Mouse (Mus musculus) heart, adult 18-20 months (tissue): ENCODE results near the gene Wnt10b. TPM values are rescaled to one million over a fixed set of nuclear protein-coding genes. Genes with fewer than 3 reads are reported as not detected.
A peak's percentile ranks its signal among the peaks of the same experiment; 100 is the strongest.

Experiments used
- DNase-seq, 2 experiments: peaks; one replicate each; pipeline ENCODE4 v3.0.0; 2021 to 2022; ENCODE audit warnings: mixed read lengths in 1 of 2
- total RNA-seq, 2 experiments: library from RNA; stranded (reverse); gene quantifications; 2 replicates each; pipeline ENCODE4 v1.2.3; 2021

Wnt10b gene
- total RNA-seq, 2 experiments from 2014 or later = 0.10 to 0.20 TPM

GRCm38 (mm10) chr15:98729791-98730545 lies 48.0 kb downstream of the Wnt10b start:
- no peak for DNase-seq

- no peak for DNase-seq
Observed at GRCm38 (mm10) chr15:98728366-98728765, 49.6 kb downstream of the Wnt10b start.

- DNase-seq = peak; percentile 75 to 76
Observed at GRCm38 (mm10) chr15:98727443-98728321, 50.3 kb downstream of the Wnt10b start, which contains the start of gene Fkbp11. Gene Fkbp11, minus strand, starts transcription at chr15:98728198.

GRCm38 (mm10) chr15:98726746-98727145 lies 51.2 kb downstream of the Wnt10b start:
- no peak for DNase-seq

- DNase-seq = no peak
Observed at GRCm38 (mm10) chr15:98726079-98726478, 51.9 kb downstream of the Wnt10b start.

GRCm38 (mm10) chr15:98724441-98724840 lies 53.5 kb downstream of the Wnt10b start:
- no peak for DNase-seq

GRCm38 (mm10) chr15:98722854-98723253 lies 55.1 kb downstream of the Wnt10b start:
- DNase-seq = no peak

- no peak for DNase-seq
Observed at GRCm38 (mm10) chr15:98722191-98722590, 55.8 kb downstream of the Wnt10b start.

Other genes with a start within 250 kb of the Wnt10b start
- gene Kansl2, start 243.9 kb downstream of the Wnt10b start, total RNA-seq = 10 to 100 TPM; 73.5 to 85.8 TPM
- gene Ccnt1, start 207.2 kb downstream of the Wnt10b start, total RNA-seq = 10 to 100 TPM; 26.3 to 31.2 TPM
- 1 to 10 TPM; 2.5 to 2.8 TPM for gene 4930415O20Rik, start 207.1 kb downstream of the Wnt10b start, total RNA-seq
- 100 to 1,000 TPM; 141 to 148 TPM for gene Adcy6, start 168.1 kb downstream of the Wnt10b start, total RNA-seq
- 1 to 10 TPM; 2.7 to 3.3 TPM for gene Cacnb3, start 147.3 kb downstream of the Wnt10b start, total RNA-seq
- gene Ddx23, start 115.3 kb downstream of the Wnt10b start, total RNA-seq = 10 to 100 TPM; 60.7 to 63.2 TPM
- gene Rnd1, start 100.7 kb downstream of the Wnt10b start, total RNA-seq = 1 to 10 TPM in 1 of 2 experiments, under 1 TPM in 1; 0.77 to 1.3 TPM
- gene Ccdc65, start 69.9 kb downstream of the Wnt10b start, total RNA-seq = under 1 TPM; 0.67 to 0.72 TPM
- 1 to 10 TPM; 7.9 to 8.5 TPM for gene Fkbp11, start 50.0 kb downstream of the Wnt10b start, total RNA-seq
- 10 to 100 TPM; 17.8 to 21.5 TPM for gene Arf3, start 14.9 kb downstream of the Wnt10b start, total RNA-seq
- gene Wnt1, start 11.7 kb upstream of the Wnt10b start, total RNA-seq = not detected
- gene Ddn, start 31.3 kb upstream of the Wnt10b start, total RNA-seq = under 1 TPM; 0.64 to 0.79 TPM
- gene Prkag1, start 53.4 kb upstream of the Wnt10b start, total RNA-seq = 100 to 1,000 TPM; 107 to 125 TPM
- 10 to 100 TPM; 47.0 to 58.4 TPM for gene Kmt2d, start 93.1 kb upstream of the Wnt10b start, total RNA-seq
- 1 to 10 TPM; 1.5 to 2.2 TPM for gene Rhebl1, start 116.4 kb upstream of the Wnt10b start, total RNA-seq
- gene Dhh, start 120.4 kb upstream of the Wnt10b start, total RNA-seq = 1 to 10 TPM in 1 of 2 experiments, under 1 TPM in 1; 0.87 to 1.8 TPM
- 1 to 10 TPM; 7.4 to 9.8 TPM for gene Lmbr1l, start 140.1 kb upstream of the Wnt10b start, total RNA-seq
- 100 to 1,000 TPM; 138 to 153 TPM for gene Tuba1b, start 156.4 kb upstream of the Wnt10b start, total RNA-seq
- not detected for gene Gm49450, start 175.4 kb upstream of the Wnt10b start, total RNA-seq
- 10 to 100 TPM; 63.6 to 78.8 TPM for gene Tuba1a, start 175.6 kb upstream of the Wnt10b start, total RNA-seq